Mouse (Mus musculus): ENCODE data around the gene Sema3d.

GRCm38 (mm10) chr5:12555401-12555800 is 172.2 kb downstream of the Sema3d start:
- TF ChIP-seq CTCF (IDR thresholded peaks at IDR 0.05; ENCODE audit: low read depth, low read length) (no peak), POLR2A (IDR thresholded peaks at IDR 0.05; ENCODE audit: insufficient read depth, low read length) (no peak)

Measured in ES-Bruce4 (cell line).